Mouse (Mus musculus) left cerebral cortex, adult 2 months (tissue): ENCODE data around the gene Fam189b. TPM values are rescaled to one million over a fixed set of nuclear protein-coding genes. Genes with fewer than 3 reads are reported as not detected.

Experiments used
- DNase-seq, 2 experiments: peaks; one replicate each; pipeline ENCODE4 v3.0.0; 2021 to 2022; ENCODE audit warnings: low spot score in 2 of 2, mixed read lengths in 1 of 2; ENCODE audit errors: extremely low spot score in 1 of 2
- H3K27ac ChIP-seq: fragments of 200-600 bp; 2 replicates; pipeline ENCODE4 v1.8.1; 2022
- H3K4me3 ChIP-seq: fragments of 200-600 bp; 2 replicates; pipeline ENCODE4 v1.8.1; 2022
- CTCF ChIP-seq: fragments of 200-600 bp; IDR thresholded peaks from 2 replicates; pipeline ENCODE4 v1.8.1; 2022; ENCODE audit warnings: antibody characterized with exemption, mild to moderate bottlenecking, moderate library complexity
- intact Hi-C: fragments of 180-260 bp; cut with DNase I; formaldehyde crosslinking; loops from one replicate; pipeline ENCODE4 v1.15.1; 2025
- microRNA-seq, 2 experiments: library from miRNA; unstranded; fragments of <30 nt; microRNA quantifications; one replicate each; pipeline ENCODE4 v1.2.0; 2021
- total RNA-seq, 2 experiments: library from RNA; stranded (reverse); gene quantifications; 2 replicates each; pipeline ENCODE4 v1.2.3; 2021

Gene Fam189b
- total RNA-seq, 2 experiments from 2014 or later = 56.9 to 60.4 TPM

DNA sequence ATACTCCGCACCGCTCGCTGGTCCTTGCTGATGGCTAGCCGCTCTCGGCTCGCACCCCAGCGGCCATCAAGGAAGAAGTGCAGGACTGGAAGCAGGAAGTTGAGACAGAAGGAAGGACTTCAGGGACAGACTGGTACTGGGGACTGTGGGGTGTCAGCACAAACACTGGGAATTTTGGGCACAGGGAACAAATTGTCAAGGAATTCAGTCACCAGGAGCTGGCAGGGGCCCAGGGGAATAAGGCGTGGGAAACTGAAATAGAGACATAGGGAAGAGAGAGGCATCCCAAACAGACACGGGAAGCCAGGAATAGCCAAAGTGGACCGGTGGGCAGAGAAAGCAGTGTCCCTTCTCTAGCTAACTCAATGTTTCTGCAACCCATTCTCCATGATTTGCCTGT, 53.6 kb downstream of the Fam189b start:
- Histone ChIP-seq H3K27ac (no peak overlapping the region), H3K4me3 (no peak overlapping the region)
- no peak for DNase-seq
- intact Hi-C loops = no loop called here
- no peak for TF ChIP-seq CTCF

DNA sequence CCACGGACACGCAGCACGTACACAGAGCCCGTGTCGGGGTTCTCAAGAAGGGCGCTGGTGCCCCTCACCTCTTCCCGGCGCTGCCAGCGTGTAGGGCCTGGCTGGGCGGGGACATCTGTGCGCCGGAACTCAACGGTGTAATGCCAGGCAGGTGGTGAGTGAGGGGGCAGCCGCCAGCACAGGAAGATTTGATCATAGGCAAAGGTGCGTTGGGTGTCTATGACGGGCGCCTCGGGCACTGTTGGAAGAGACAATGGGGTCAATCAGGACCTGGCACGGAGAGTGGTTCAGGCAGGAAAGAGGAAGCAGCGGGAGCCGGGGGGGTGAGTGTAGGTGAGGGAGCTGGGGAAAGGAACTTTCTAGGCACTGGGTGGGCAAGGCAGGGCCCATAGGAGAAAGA, 54.7 kb downstream of the Fam189b start:
- Histone ChIP-seq H3K27ac (no peak overlapping the region), H3K4me3 (no peak overlapping the region)
- DNase-seq = no peak
- TF ChIP-seq CTCF = no peak
- intact Hi-C loops = no loop called here

DNA sequence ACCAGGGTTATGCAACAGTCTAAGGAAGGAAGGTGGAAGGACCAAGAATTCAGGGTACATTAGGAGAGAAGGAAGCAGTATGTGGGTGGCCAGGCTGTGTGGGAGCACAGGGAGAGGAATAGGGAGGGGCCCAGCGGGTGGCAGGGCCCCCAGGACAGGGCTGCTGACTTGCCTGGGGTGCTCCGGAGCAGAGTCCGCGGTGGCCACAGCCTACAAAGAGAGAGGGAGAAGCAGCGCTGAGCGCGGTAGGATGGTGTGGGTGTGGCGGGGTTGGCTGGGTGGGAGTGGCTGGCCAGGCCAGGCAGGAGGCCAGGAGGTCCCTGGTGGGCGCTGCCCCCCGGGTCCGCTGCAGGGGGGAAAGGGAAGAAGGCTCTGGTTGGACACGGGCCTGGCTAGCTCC, 55.6 kb downstream of the Fam189b start:
- intact Hi-C loops = no loop called here
- TF ChIP-seq CTCF = no peak

More for the DNA sequence above, 55.6 kb downstream of the Fam189b start:
- DNase-seq = no peak
- peak overlapping the region; percentile 15; the same call in 1 of the 2 replicates for H3K27ac ChIP-seq
- no peak overlapping the region for H3K4me3 ChIP-seq

Small RNA genes within 50 kb of the gene (microRNA-seq; reads per million reads assigned to microRNA genes)
- gene Mir92b = 5,431 to 9,006 reads per million in 2 experiments

Other genes starting within 250 kb of the Fam189b start
- 10 to 100 TPM; 96.1 to 96.9 TPM for gene Ash1l, start 232.5 kb upstream of the Fam189b start, total RNA-seq
- 100 to 1,000 TPM in 1 of 2 experiments, 10 to 100 TPM in 1; 97.5 to 113 TPM for gene Dap3, start 232.0 kb upstream of the Fam189b start, total RNA-seq
- gene Rusc1, start 89.8 kb upstream of the Fam189b start, total RNA-seq = 100 to 1,000 TPM; 189 to 199 TPM
- not detected for gene Gm43738, start 82.0 kb upstream of the Fam189b start, total RNA-seq
- 10 to 100 TPM; 78.1 to 79.6 TPM for gene Fdps, start 81.2 kb upstream of the Fam189b start, total RNA-seq
- not detected for gene Pklr, start 47.0 kb upstream of the Fam189b start, total RNA-seq
- 10 to 100 TPM; 14.9 to 20.9 TPM for gene Hcn3, start 22.9 kb upstream of the Fam189b start, total RNA-seq
- gene Clk2, start 18.3 kb upstream of the Fam189b start, total RNA-seq = 10 to 100 TPM; 45.6 to 46.3 TPM
- gene Scamp3, start 5.7 kb upstream of the Fam189b start, total RNA-seq = 10 to 100 TPM; 64.0 to 64.7 TPM
- gene Gba, start 19.8 kb downstream of the Fam189b start, total RNA-seq = 10 to 100 TPM; 64.9 to 66.8 TPM
- gene Thbs3, start 32.0 kb downstream of the Fam189b start, total RNA-seq = 10 to 100 TPM; 21.2 to 21.9 TPM
- gene Mtx1, start 43.9 kb downstream of the Fam189b start, total RNA-seq = 10 to 100 TPM; 96.2 to 99.9 TPM
- gene Muc1, start 45.9 kb downstream of the Fam189b start, total RNA-seq = under 1 TPM; 0.29 to 0.33 TPM
- 10 to 100 TPM; 63.2 to 71.4 TPM for gene Krtcap2, start 62.8 kb downstream of the Fam189b start, total RNA-seq
- gene Trim46, start 63.2 kb downstream of the Fam189b start, total RNA-seq = 10 to 100 TPM; 82.8 to 85.1 TPM
- gene Dpm3, start 76.2 kb downstream of the Fam189b start, total RNA-seq = 10 to 100 TPM; 50.9 to 53.1 TPM
- 10 to 100 TPM; 36.0 to 38.6 TPM for gene Slc50a1, start 87.4 kb downstream of the Fam189b start, total RNA-seq
- gene Efna1, start 98.0 kb downstream of the Fam189b start, total RNA-seq = 1 to 10 TPM; 5.5 to 5.9 TPM
- 10 to 100 TPM; 49.3 to 55.0 TPM for gene Efna3, start 139.8 kb downstream of the Fam189b start, total RNA-seq
- gene Efna4, start 154.9 kb downstream of the Fam189b start, total RNA-seq = under 1 TPM in 1 of 2 experiments, not detected in 1; 0.21 TPM
- 100 to 1,000 TPM; 106 to 115 TPM for gene Adam15, start 166.9 kb downstream of the Fam189b start, total RNA-seq
- gene Dcst2, start 178.8 kb downstream of the Fam189b start, total RNA-seq = under 1 TPM; 0.29 to 0.40 TPM
- under 1 TPM in 1 of 2 experiments, not detected in 1; 0.28 TPM for gene Dcst1, start 182.1 kb downstream of the Fam189b start, total RNA-seq
- 10 to 100 TPM; 12.4 to 13.2 TPM for gene Zbtb7b, start 211.6 kb downstream of the Fam189b start, total RNA-seq
- 1 to 10 TPM; 1.1 to 3.5 TPM for gene Lenep, start 219.7 kb downstream of the Fam189b start, total RNA-seq
- 10 to 100 TPM; 34.5 to 37.8 TPM for gene Flad1, start 228.7 kb downstream of the Fam189b start, total RNA-seq
- gene Cks1b, start 235.2 kb downstream of the Fam189b start, total RNA-seq = 1 to 10 TPM; 1.8 to 2.3 TPM
- 10 to 100 TPM; 12.9 to 16.4 TPM for gene Shc1, start 235.3 kb downstream of the Fam189b start, total RNA-seq
- 10 to 100 TPM; 51.0 to 54.5 TPM for gene Pygo2, start 247.1 kb downstream of the Fam189b start, total RNA-seq